Mouse (Mus musculus) skeletal muscle tissue, adult 2 months (tissue): ENCODE results near the gene Cfap97d1.
A peak's percentile ranks its signal among the peaks of the same experiment; 100 is the strongest.

ENCODE experiments used
- DNase-seq: peaks from one replicate; pipeline ENCODE4 v3.0.0-alpha.2; 2012; ENCODE audit warnings: low read depth, low spot score

Gene Cfap97d1

GRCm38 (mm10) chr11:102036336-102036735, 52.3 kb downstream of the Cfap97d1 start:
- no peak for DNase-seq

GRCm38 (mm10) chr11:102037789-102038188, 53.7 kb downstream of the Cfap97d1 start:
- no peak for DNase-seq

- no peak for DNase-seq
Observed at GRCm38 (mm10) chr11:102039487-102040137, 55.5 kb downstream of the Cfap97d1 start.

GRCm38 (mm10) chr11:102040138-102040524, 56.1 kb downstream of the Cfap97d1 start:
- DNase-seq = peak; percentile 91

GRCm38 (mm10) chr11:102040646-102041045, 56.6 kb downstream of the Cfap97d1 start:
- no peak for DNase-seq

GRCm38 (mm10) chr11:102041350-102041949, 57.4 kb downstream of the Cfap97d1 start, which contains the start of gene Cd300lg:
Cd300lg (plus strand) TSS chr11:102041509.
- DNase-seq = no peak
